Mouse (Mus musculus): ENCODE data around the gene Knstrn. TPM values are rescaled to one million over a fixed set of nuclear protein-coding genes. Genes with fewer than 3 reads are reported as not detected.

Knstrn gene
- total and polyA plus RNA-seq, 3 experiments, result 72.9 to 97.2 (median 72.9) TPM

- no peaks in the 10 kb centered on the region for H3K79me2 ChIP-seq (replicated peaks; ENCODE audit: control insufficient read depth, extremely low read depth, insufficient read depth, poor library complexity, severe bottlenecking)
- H3K27me3 ChIP-seq (replicated peaks), result no peaks in the 10 kb centered on the region
- TF ChIP-seq MXI1 (IDR thresholded peaks at IDR 0.05; ENCODE audit: low read depth, low read length) (no peak), CHD1 (IDR thresholded peaks at IDR 0.05; ENCODE audit: low read depth, low read length) (no peak), RAD21 (IDR thresholded peaks at IDR 0.05; ENCODE audit: low read depth, low read length) (no peak), RCOR1 (conservative IDR thresholded peaks at IDR 0.05; ENCODE audit: low read depth, low read length) (no peak), HCFC1 (IDR thresholded peaks at IDR 0.05; ENCODE audit: low read depth, low read length) (no peak), POLR2AphosphoS2 (IDR thresholded peaks at IDR 0.05; ENCODE audit: low read depth, low read length) (no peak)
- dilution Hi-C loops (cut with MboI; ENCODE audit: extremely low pct_ligation_motif_present, extremely low pct_unique_long_range_greater_than_20kb, low sequenced_read_pairs), result no loop called here
- no peak overlapping the region for H3K9ac ChIP-seq (ENCODE audit: insufficient read depth, low read depth)
- H3K4me3 ChIP-seq (replicated peaks in 1 of 3; ENCODE audit: low read depth in 2 of 3, low read length in 2 of 3, poor library complexity in 1 of 3), result no peak overlapping the region
- in situ Hi-C loops (cut with MboI; ENCODE audit: low pct_ligation_motif_present, low pct_unique_long_range_greater_than_20kb, low sequenced_read_pairs), result no loop called here
- H3K9me3 ChIP-seq (replicated peaks; ENCODE audit: low read length), result no peaks in the 10 kb centered on the region
- H3K4me2 ChIP-seq (ENCODE audit: insufficient read depth, low read depth, poor library complexity, severe bottlenecking), result no peak overlapping the region
- no peak overlapping the region for H3K27ac ChIP-seq (ENCODE audit: insufficient read depth, low read depth)
- no peaks in the 10 kb centered on the region for H3K4me1 ChIP-seq (ENCODE audit: control insufficient read depth in 1 of 2, insufficient read depth in 2 of 2)
- H3K36me3 ChIP-seq (replicated peaks in 1 of 2; ENCODE audit: control insufficient read depth in 1 of 2, insufficient read depth in 1 of 2, low read length in 1 of 2), result peaks cover 18 to 69% of the 10 kb centered on the region in 2 experiments
- no peak for DNase-seq (ENCODE audit: extremely low read depth)
These were observed 56.8 kb downstream of the Knstrn start for GRCm38 (mm10) chr2:118870601-118871000.

- in situ Hi-C loops (cut with MboI; ENCODE audit: low pct_ligation_motif_present, low pct_unique_long_range_greater_than_20kb, low sequenced_read_pairs) (no loop called here), dilution Hi-C loops (cut with MboI; ENCODE audit: extremely low pct_ligation_motif_present, extremely low pct_unique_long_range_greater_than_20kb, low sequenced_read_pairs) (no loop called here)
- Histone ChIP-seq H3K4me2 (ENCODE audit: insufficient read depth, low read depth, poor library complexity, severe bottlenecking) (no peak overlapping the region), H3K9me3 (replicated peaks; ENCODE audit: low read length) (no peaks in the 10 kb centered on the region), H3K4me1 (ENCODE audit: control insufficient read depth in 1 of 2, insufficient read depth in 2 of 2) (no peaks in the 10 kb centered on the region), H3K9ac (ENCODE audit: insufficient read depth, low read depth) (no peak overlapping the region), H3K27ac (ENCODE audit: insufficient read depth, low read depth) (no peak overlapping the region), H3K27me3 (replicated peaks) (no peaks in the 10 kb centered on the region), H3K79me2 (replicated peaks; ENCODE audit: control insufficient read depth, extremely low read depth, insufficient read depth, poor library complexity, severe bottlenecking) (no peaks in the 10 kb centered on the region), H3K36me3 (replicated peaks in 1 of 2; ENCODE audit: control insufficient read depth in 1 of 2, insufficient read depth in 1 of 2, low read length in 1 of 2) (peaks cover 18 to 69% of the 10 kb centered on the region in 2 experiments), H3K4me3 (replicated peaks in 1 of 3; ENCODE audit: low read depth in 2 of 3, low read length in 2 of 3, poor library complexity in 1 of 3) (no peak overlapping the region)
- no peak for DNase-seq (ENCODE audit: extremely low read depth)
- TF ChIP-seq ZC3H11A (IDR thresholded peaks at IDR 0.05; ENCODE audit: low read depth, low read length) (no peak), ZNF384 (IDR thresholded peaks at IDR 0.05; ENCODE audit: low read depth, low read length) (no peak), MAX (IDR thresholded peaks at IDR 0.05; ENCODE audit: low read length) (no peak), ETS1 (conservative IDR thresholded peaks at IDR 0.05; ENCODE audit: low read depth, low read length) (no peak), TBP (conservative IDR thresholded peaks at IDR 0.05; ENCODE audit: low read depth, low read length) (no peak), MXI1 (IDR thresholded peaks at IDR 0.05; ENCODE audit: low read depth, low read length) (no peak), UBTF (IDR thresholded peaks at IDR 0.05; ENCODE audit: low read depth, low read length) (no peak), GABPA (IDR thresholded peaks at IDR 0.05; ENCODE audit: insufficient replicate concordance, low read depth, low read length) (no peak), MAFK (IDR thresholded peaks at IDR 0.05; ENCODE audit: insufficient replicate concordance, low read length) (no peak), MAZ (IDR thresholded peaks at IDR 0.05; ENCODE audit: low read depth, low read length) (no peak), KAT2A (IDR thresholded peaks at IDR 0.05; ENCODE audit: insufficient replicate concordance, low read length) (no peak), ZKSCAN1 (IDR thresholded peaks at IDR 0.05; ENCODE audit: borderline replicate concordance, low read depth, low read length) (no peak), RAD21 (IDR thresholded peaks at IDR 0.05; ENCODE audit: low read depth, low read length) (no peak), USF2 (conservative IDR thresholded peaks at IDR 0.05; ENCODE audit: low read depth, low read length) (no peak)
These were observed 57.2 kb downstream of the Knstrn start for GRCm38 (mm10) chr2:118871032-118871431.

Measured in CH12.LX (cell line).